Mouse (Mus musculus) heart, postnatal 0 days (tissue): ENCODE data around the gene Ppil6.

Experiments
- CTCF ChIP-seq: IDR thresholded peaks from 2 replicates; pipeline ENCODE4 v1.5.1; 2016; ENCODE audit warnings: antibody characterized with exemption, control low read depth, low read depth
- EP300 ChIP-seq: IDR thresholded peaks from 2 replicates; pipeline ENCODE4 v1.6.1; 2016; ENCODE audit warnings: antibody characterized with exemption, low read depth

- TF ChIP-seq CTCF (no peak), EP300 (no peak)
Measured at GRCm38 (mm10) chr10:41461057-41461722, 29.0 kb upstream of the Ppil6 start.
